Mouse (Mus musculus) forebrain, embryonic 15.5 days (tissue): ENCODE data around the gene Ssx2ip. TPM values are rescaled to one million over a fixed set of nuclear protein-coding genes. Genes with fewer than 3 reads are reported as not detected.
A peak's percentile ranks its signal among the peaks of the same experiment; 100 is the strongest.

Source experiments
- ATAC-seq: fragments of 200-750 bp; cut with Nextera tagmentation; replicated peaks from 2 replicates; pipeline ENCODE4 v1.8.0; 2017; ENCODE audit warnings: mild to moderate bottlenecking, moderate TSS enrichment, moderate library complexity
- H3K27ac ChIP-seq: fragments of 300-500 bp; sonication (generic); replicated peaks from 2 replicates; pipeline ENCODE4 v1.5.1; 2015; ENCODE audit warnings: mild to moderate bottlenecking, inconsistent platforms
- H3K27me3 ChIP-seq: fragments of 300-500 bp; sonication (generic); 2 replicates; pipeline ENCODE4 v1.6.1; 2015; ENCODE audit warnings: inconsistent platforms
- H3K36me3 ChIP-seq: fragments of 300-500 bp; sonication (generic); 2 replicates; pipeline ENCODE4 v1.6.1; 2015; ENCODE audit warnings: mild to moderate bottlenecking, inconsistent platforms
- H3K4me1 ChIP-seq: fragments of 300-500 bp; sonication (generic); 2 replicates; pipeline ENCODE4 v1.6.1; 2015; ENCODE audit warnings: inconsistent platforms
- H3K4me2 ChIP-seq: fragments of 300-500 bp; sonication (generic); replicated peaks from 2 replicates; pipeline ENCODE4 v1.6.1; 2015; ENCODE audit warnings: mild to moderate bottlenecking, inconsistent platforms
- H3K4me3 ChIP-seq: fragments of 300-500 bp; sonication (generic); 2 replicates; pipeline ENCODE4 v1.5.1; 2015; ENCODE audit warnings: mild to moderate bottlenecking, inconsistent platforms
- H3K9ac ChIP-seq: fragments of 300-500 bp; sonication (generic); replicated peaks from 2 replicates; pipeline ENCODE4 v1.6.1; 2015; ENCODE audit warnings: mild to moderate bottlenecking, inconsistent platforms
- H3K9me3 ChIP-seq: fragments of 300-500 bp; sonication (generic); 2 replicates; pipeline ENCODE4 v1.6.1; 2016; ENCODE audit warnings: inconsistent platforms
- WGBS: fragments of 180-500 bp; shearing (Covaris S2); methylation state at CpG from one replicate; pipeline ENCODE4 v1.1.7; 2015; ENCODE audit warnings: mixed read lengths; 5-methylcytosine and 5-hydroxymethylcytosine counted together
- polyA plus RNA-seq: library from polyadenylated mRNA; unstranded; fragments of >200 nt; fragmentation: Nextera tagmentation; extraction: Ambion mirVana; gene quantifications from 2 replicates; pipeline ENCODE4 v1.2.1, GENCODE M21; 2015

Gene Ssx2ip
- polyA plus RNA-seq, 1 experiment from 2014 or later = 25.1 TPM

DNA sequence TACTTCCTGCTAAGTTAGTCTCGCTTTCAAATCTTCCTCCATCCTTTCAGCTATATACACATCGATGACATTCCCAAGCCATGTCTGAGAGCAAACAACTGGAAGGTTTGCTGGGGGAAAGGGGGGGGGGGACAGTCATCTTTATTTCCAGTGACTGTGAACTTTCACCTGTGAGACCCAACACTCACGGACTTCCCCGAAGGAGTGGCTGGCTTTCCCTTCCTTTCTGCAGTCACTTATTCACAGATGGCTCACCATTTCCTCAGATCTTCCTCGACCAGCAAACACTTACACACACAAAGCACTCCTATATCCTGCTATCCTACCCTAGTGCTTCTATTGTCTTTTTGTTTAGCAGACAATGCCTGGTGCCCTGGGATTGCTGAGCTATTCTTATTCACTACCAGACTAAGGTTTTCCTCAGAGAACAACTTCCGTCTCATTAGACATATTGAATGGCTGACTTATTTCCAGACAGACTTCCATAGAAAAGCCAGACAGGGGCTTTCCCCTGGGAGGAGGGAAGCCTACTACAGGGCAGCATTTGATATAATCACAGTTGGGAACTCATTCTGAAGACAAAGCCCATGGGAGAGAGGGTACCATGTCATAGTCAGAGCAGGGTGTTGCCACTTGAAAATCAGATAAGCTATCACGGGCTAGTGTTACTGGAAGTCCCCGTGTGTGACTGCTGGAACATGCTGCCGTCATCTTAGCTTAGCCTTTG lies 24.5 kb upstream of the Ssx2ip start:
- H3K4me2 ChIP-seq = no peak overlapping the region
- no peaks in the 10 kb centered on the region for H3K36me3 ChIP-seq
- no peaks in the 10 kb centered on the region for H3K27me3 ChIP-seq
- H3K9ac ChIP-seq = no peak overlapping the region
- H3K4me3 ChIP-seq = no peak overlapping the region
- ATAC-seq = peak; percentile 62
- 0 out of 2 replicates have a peak overlapping the region, but pooled peaks have one; percentile 0 for H3K27ac ChIP-seq
- H3K9me3 ChIP-seq = no peaks in the 10 kb centered on the region
- 9% methylated on average over 9 of the region's 9 CpGs for WGBS
- H3K4me1 ChIP-seq = peaks cover 12% of the 10 kb centered on the region

DNA sequence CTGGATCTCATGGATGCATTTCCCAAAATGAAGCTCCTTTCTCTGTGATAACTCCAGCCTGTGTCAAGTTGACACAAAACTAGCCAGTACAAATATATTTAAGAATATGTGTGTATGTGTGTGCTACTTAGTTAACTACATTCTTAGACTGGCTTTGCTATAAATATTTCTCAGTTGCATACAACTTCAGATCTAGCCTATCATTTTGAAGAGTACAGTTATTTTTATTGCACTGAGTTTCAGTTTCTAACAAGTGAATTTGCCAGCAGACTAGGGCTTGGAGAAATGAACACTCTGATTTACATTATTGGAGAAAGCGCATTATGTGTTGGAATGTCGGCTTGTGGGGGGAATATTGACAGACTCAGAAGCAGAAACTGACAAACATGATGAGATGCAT lies 23.6 kb upstream of the Ssx2ip start:
- Histone ChIP-seq H3K9me3 (no peaks in the 10 kb centered on the region), H3K36me3 (no peaks in the 10 kb centered on the region), H3K9ac (no peak overlapping the region), H3K27ac (no peak overlapping the region), H3K4me1 (peaks cover 8% of the 10 kb centered on the region), H3K4me3 (no peak overlapping the region), H3K4me2 (no peak overlapping the region), H3K27me3 (no peaks in the 10 kb centered on the region)
- ATAC-seq = no peak
- 80% methylated on average over 2 of the region's 2 CpGs for WGBS

DNA sequence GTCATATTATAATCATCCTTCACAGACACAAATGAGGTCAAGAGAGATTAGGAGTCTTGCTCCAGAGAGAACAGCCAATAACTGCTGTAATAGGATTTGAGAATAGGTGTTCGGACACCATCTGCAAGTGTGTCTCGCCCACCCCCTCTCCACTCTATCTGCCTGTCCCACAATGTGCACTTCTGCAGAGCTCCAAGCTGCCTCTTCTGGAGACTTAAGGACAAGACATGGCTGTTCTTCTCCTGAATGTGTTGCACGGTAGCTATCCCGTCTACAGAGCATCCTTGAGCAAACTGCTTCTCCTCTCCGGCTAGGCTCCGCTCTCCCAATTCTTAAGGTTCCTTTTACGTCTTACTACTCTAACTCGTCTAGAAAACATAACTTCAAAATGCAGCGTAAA lies 23.0 kb upstream of the Ssx2ip start:
- H3K27ac ChIP-seq = no peak overlapping the region
- H3K27me3 ChIP-seq = no peaks in the 10 kb centered on the region
- H3K4me3 ChIP-seq = no peak overlapping the region
- H3K36me3 ChIP-seq = no peaks in the 10 kb centered on the region
- no peak overlapping the region for H3K4me2 ChIP-seq
- H3K4me1 ChIP-seq = peaks cover 8% of the 10 kb centered on the region
- H3K9ac ChIP-seq = no peak overlapping the region
- WGBS = 91% methylated on average over 9 of the region's 9 CpGs
- H3K9me3 ChIP-seq = no peaks in the 10 kb centered on the region
- no peak for ATAC-seq

DNA sequence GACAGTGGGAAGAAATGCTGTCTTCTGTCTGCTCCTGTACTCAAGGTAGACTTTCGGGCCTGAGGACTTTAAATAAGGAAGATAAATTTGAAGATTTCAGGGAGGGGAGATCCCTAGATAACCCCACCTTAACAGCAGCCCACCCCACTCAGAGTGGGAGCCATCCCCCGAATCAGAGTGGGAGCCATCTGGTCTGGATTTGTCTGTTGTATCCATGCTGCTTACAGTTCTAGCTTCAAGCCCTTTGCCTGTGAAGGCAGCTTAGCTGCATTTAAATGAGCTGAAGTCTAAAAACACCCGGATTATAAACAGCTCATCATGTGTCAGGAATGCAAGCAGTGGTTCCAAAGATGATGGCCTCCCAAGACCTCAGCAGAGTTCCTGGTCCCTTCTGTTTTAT lies 17.6 kb upstream of the Ssx2ip start:
- 65% methylated on average over 3 of the region's 3 CpGs for WGBS
- H3K4me2 ChIP-seq = no peak overlapping the region
- no peaks in the 10 kb centered on the region for H3K9me3 ChIP-seq
- H3K27ac ChIP-seq = no peak overlapping the region
- no peak overlapping the region for H3K4me3 ChIP-seq
- no peaks in the 10 kb centered on the region for H3K36me3 ChIP-seq
- ATAC-seq = no peak
- H3K4me1 ChIP-seq = no peaks in the 10 kb centered on the region
- no peaks in the 10 kb centered on the region for H3K27me3 ChIP-seq
- H3K9ac ChIP-seq = no peak overlapping the region

DNA sequence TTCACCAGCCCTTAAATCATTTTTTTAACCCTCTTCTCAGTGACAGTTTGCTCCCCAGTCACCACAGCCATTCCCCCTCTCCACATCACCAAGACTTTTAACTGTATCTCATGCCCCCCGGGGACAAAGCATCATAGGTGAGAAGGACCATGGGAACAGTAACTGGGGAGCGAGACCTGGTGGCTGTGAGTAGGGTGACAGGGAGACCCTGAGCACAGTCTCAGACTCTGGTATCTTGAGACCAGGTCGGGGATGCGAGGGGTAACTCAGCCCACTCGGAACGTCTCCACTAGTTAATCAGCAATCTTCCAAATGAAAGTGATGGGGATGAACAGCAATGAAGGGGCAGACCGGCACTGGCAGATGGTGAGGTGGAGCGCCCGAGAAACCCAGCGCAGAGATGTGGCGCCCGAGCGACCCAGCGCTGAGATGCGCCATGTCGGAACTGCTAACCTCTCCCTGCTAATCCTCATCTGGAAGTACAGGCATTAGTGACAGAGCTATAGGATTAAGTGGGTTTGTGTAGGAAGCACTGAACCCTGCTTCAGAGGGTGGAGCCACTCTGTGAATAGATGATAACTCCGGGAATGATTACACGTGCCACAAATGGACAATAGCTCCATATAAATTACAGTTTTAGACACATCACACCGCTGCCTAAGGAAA lies 11.7 kb upstream of the Ssx2ip start:
- Histone ChIP-seq H3K36me3 (no peaks in the 10 kb centered on the region), H3K9ac (no peak overlapping the region), H3K27ac (no peak overlapping the region), H3K27me3 (no peaks in the 10 kb centered on the region), H3K4me2 (peak overlapping the region; percentile 14), H3K4me1 (no peaks in the 10 kb centered on the region), H3K9me3 (no peaks in the 10 kb centered on the region), H3K4me3 (no peak overlapping the region)
- peak; percentile 53; the same call in 1 of the 2 replicates for ATAC-seq
- WGBS = 72% methylated on average over 19 of the region's 19 CpGs

DNA sequence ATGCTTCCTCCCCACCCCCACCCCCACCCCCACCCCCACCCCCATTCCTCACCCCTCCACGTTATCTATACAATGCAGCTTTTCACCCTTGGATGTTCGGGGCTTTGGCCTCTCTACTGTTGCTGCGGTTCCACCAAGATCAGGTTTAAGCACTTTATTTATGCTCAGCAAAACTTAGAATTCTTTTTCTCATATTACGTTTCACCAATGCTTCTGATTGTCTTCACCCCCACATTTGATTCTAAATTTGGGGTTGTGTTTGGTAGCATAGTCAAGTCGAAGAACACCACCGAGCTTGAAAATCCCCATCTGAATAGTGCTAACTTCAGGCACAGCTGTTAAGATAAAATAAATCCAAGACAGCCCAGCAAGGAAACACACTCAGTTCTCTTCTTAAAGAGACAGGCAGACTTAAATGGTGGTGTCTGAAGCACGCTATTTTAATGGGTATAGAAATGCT lies 10.8 kb upstream of the Ssx2ip start:
- no peak overlapping the region for H3K27ac ChIP-seq
- WGBS = 28% methylated on average over 7 of the region's 7 CpGs
- no peak overlapping the region for H3K4me3 ChIP-seq
- H3K4me1 ChIP-seq = no peaks in the 10 kb centered on the region
- H3K36me3 ChIP-seq = no peaks in the 10 kb centered on the region
- no peaks in the 10 kb centered on the region for H3K27me3 ChIP-seq
- no peak overlapping the region for H3K4me2 ChIP-seq
- no peaks in the 10 kb centered on the region for H3K9me3 ChIP-seq
- ATAC-seq = no peak
- no peak overlapping the region for H3K9ac ChIP-seq

DNA sequence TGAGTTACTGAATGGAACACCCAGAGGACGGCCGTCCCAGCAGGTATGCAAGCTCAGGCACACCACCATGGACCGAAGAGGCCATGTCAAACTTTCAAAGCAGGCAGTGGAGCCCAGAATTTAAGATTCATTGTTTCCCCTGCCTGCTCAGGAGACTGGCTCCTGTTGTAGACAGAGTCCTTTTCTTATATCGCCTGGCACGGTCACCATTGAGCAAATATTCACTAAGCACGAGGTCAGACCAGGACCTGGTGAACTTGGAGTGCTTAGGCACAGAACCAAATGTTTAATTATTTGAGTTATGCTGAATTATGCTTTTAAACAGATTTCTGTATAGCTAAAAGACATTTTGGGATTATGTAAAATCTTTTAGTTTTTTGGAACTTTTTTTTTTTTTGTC lies 8.2 kb upstream of the Ssx2ip start:
- H3K9ac ChIP-seq = no peak overlapping the region
- 79% methylated on average over 6 of the region's 6 CpGs for WGBS

DNA sequence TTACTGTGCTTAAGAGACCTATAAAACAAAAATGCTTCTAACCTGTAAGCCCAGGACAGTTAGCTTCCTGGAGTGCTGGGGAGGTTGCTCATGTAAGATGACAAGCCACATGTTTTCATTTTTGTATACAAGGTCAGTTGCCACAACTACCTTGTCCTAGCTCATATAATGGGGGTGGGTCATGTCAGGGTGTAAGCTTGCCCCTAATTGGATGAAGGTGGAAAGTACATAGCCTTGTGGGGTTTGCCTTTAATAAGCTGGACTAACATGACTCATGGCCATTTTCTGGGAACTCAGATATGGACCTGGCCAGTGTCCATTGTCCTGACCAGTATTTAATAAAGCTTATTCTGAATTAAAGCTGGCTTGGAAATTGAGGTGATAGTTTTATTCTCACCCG lies 7.5 kb upstream of the Ssx2ip start:
- H3K27me3 ChIP-seq = no peaks in the 10 kb centered on the region
- no peak overlapping the region for H3K4me3 ChIP-seq
- no peak for ATAC-seq
- H3K27ac ChIP-seq = no peak overlapping the region
- no peaks in the 10 kb centered on the region for H3K9me3 ChIP-seq
- WGBS = 89% methylated on average over 1 of the region's 1 CpGs
- no peak overlapping the region for H3K9ac ChIP-seq
- H3K4me1 ChIP-seq = no peaks in the 10 kb centered on the region
- H3K4me2 ChIP-seq = no peak overlapping the region
- H3K36me3 ChIP-seq = no peaks in the 10 kb centered on the region

More for the DNA sequence above, 8.2 kb upstream of the Ssx2ip start:
- no peaks in the 10 kb centered on the region for H3K9me3 ChIP-seq
- H3K4me2 ChIP-seq = no peak overlapping the region
- H3K4me3 ChIP-seq = no peak overlapping the region
- no peaks in the 10 kb centered on the region for H3K27me3 ChIP-seq
- no peaks in the 10 kb centered on the region for H3K36me3 ChIP-seq
- ATAC-seq = no peak
- H3K4me1 ChIP-seq = no peaks in the 10 kb centered on the region
- no peak overlapping the region for H3K27ac ChIP-seq

DNA sequence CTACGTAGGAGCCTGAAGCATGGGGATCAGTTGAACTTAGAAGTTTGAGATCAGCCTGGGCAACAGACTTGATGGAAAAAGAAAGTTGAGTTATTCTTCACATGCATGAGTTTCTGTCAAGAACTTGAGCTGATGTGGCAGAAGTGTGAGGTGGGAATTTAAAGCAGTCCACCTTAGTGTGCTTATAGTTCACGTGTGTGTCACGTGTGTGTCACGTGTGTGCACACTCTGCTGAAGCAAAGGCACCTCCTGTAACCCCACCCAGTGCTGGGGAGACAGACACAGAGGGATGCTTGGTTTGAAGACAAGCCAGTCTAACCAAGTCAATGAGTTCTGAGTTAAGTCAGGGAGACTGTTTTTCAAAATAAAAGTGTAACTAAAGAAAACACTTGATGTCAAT lies 6.6 kb upstream of the Ssx2ip start:
- 92% methylated on average over 4 of the region's 4 CpGs for whole genome bisulfite sequencing
- H3K27me3 ChIP-seq = no peaks in the 10 kb centered on the region
- H3K4me1 ChIP-seq = no peaks in the 10 kb centered on the region
- no peaks in the 10 kb centered on the region for H3K9me3 ChIP-seq
- ATAC-seq = no peak
- no peaks in the 10 kb centered on the region for H3K36me3 ChIP-seq
- no peak overlapping the region for H3K9ac ChIP-seq
- no peak overlapping the region for H3K27ac ChIP-seq
- H3K4me3 ChIP-seq = no peak overlapping the region
- H3K4me2 ChIP-seq = no peak overlapping the region

DNA sequence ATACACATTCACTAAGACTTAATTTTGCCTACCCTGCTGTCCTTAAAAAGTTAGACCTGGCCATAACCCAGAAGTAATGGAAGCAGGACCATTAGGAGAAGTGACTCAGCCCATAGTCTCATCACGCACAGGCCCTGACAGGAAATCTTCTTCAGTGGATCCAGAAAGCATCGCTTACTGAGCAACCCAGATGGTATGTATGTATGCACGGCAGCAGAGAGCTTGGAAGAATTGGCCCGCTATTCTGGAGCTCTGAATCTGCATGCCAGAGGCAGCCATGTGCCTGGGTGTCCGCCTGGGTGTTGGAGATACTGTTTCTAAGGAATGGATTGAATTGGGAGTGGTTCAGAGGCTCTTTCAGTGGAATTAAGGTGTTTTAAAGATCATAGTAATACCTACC lies 5.2 kb upstream of the Ssx2ip start:
- no peaks in the 10 kb centered on the region for H3K27me3 ChIP-seq
- no peaks in the 10 kb centered on the region for H3K9me3 ChIP-seq
- H3K9ac ChIP-seq = no peak overlapping the region
- no peak overlapping the region for H3K4me2 ChIP-seq
- no peaks in the 10 kb centered on the region for H3K36me3 ChIP-seq
- WGBS = 74% methylated on average over 5 of the region's 5 CpGs
- H3K4me3 ChIP-seq = no peak overlapping the region
- ATAC-seq = no peak
- peaks cover 6% of the 10 kb centered on the region; the same call in 1 of the 2 replicates for H3K4me1 ChIP-seq
- H3K27ac ChIP-seq = peak overlapping the region; percentile 15; the same call in 1 of the 2 replicates

DNA sequence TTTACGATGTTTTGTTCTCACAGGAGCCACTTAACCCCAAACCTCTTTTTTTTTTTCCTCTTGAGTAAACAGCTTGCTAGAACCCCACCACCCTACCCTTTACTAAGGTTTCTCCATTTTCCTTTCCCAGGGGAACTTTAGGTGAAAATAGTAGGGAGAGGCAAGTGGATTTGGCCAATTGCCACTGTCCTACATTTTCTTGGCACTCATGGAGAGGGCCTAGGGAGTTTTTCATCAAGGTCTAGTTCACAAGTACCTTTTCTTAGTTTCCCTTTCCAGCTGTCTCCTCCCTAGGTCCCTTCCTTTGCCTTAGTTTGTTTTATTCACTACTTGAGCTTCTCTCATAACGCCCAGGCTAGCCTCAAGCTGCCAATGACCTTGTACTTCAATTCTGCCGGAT lies 672 bp upstream of the Ssx2ip start:
- Histone ChIP-seq H3K36me3 (no peaks in the 10 kb centered on the region), H3K27me3 (no peaks in the 10 kb centered on the region), H3K27ac (peak overlapping the region; percentile 75), H3K9ac (peak overlapping the region; percentile 97), H3K4me3 (peak overlapping the region; percentile 99), H3K4me2 (peak overlapping the region; percentile 90), H3K9me3 (no peaks in the 10 kb centered on the region), H3K4me1 (peaks cover 31% of the 10 kb centered on the region)
- no peak for ATAC-seq
- WGBS = 42% methylated on average over 3 of the region's 3 CpGs

DNA sequence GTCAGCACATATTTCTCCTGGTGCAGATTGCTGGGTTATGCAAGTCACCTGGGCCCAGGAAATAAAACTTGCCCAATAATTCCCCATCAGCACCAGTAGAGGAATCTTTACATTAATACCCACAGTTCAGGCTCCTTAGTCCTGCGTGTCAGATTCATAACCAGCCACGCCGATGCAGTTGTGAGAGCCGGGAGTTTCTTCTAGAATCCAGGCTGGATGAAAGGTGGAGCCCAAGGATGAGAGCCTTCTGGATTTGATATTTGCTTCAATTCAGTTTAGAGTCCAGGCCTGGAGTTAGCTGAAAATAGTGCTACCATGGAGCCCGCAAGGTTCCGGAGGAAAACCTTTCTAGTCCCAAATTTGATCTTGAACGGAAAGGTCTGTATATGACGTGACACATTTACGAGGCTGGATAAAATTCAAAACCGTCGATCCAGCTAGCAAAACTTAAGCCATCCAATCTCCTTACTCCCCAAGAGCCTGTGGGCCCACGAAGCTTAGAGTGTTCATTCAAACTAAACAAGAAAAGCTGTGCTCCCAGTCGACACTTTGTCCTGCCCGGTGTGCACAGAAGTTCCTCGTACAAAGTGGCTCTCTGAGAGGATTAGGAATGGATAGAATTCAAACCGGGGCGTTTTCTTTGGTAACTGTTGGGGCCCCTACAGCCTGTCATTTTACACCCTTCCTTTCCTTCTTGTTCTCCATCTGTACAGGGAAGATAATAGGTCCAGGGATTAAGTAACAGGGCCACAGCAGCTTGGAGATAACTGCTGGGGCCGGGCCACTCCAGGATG lies 968 bp downstream of the Ssx2ip start:
- no peaks in the 10 kb centered on the region for H3K27me3 ChIP-seq
- no peaks in the 10 kb centered on the region for H3K9me3 ChIP-seq
- no peaks in the 10 kb centered on the region for H3K36me3 ChIP-seq
- WGBS = 5% methylated on average over 18 of the region's 18 CpGs
- H3K9ac ChIP-seq = peak overlapping the region; percentile 97
- peaks cover 31% of the 10 kb centered on the region for H3K4me1 ChIP-seq
- ATAC-seq = no peak
- H3K4me2 ChIP-seq = peak overlapping the region; percentile 90
- H3K27ac ChIP-seq = no peak overlapping the region
- H3K4me3 ChIP-seq = peak overlapping the region; percentile 99
